In the genomic region with DNA sequence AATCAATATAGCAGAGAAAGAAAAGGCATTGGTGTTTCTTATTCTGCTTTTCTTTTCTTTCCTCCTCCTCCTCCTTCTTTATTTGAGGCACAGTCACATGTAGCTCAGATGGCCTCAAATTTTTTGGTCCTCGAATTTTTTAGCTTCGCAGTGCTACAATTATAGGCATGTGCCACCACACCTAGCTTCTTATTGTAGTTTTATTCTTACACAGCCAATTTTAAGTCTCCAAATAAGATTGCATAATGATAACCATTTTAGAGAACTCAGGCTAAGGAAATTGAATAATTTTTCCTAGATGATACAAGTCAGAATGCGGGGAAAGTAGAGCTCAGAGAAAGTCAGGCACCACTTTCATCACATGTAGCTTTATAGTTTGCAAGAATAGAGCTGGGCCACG, we compare ENCODE assay signal across 29 mouse cellular contexts.
"Had no signal": no experiment of that assay in that cellular context is flagged by ENCODE, and none has a peak within 500 bp of the region (broad histone marks: within the 10 kb centered on the region; RNA-seq: fewer than 3 reads in every experiment).

No protein-coding gene starts in this region.

- H3K36me3 ChIP-seq: limb, embryonic 10.5 days; limb, embryonic 12.5 days; limb, embryonic 13.5 days; limb, embryonic 15.5 days; liver, embryonic 12.5 days; liver, embryonic 13.5 days; liver, embryonic 15.5 days; lung, embryonic 15.5 days; midbrain, embryonic 10.5 days; midbrain, embryonic 12.5 days; midbrain, embryonic 13.5 days; midbrain, embryonic 15.5 days had no signal

- H3K27ac ChIP-seq: limb, embryonic 10.5 days; limb, embryonic 12.5 days; limb, embryonic 13.5 days; limb, embryonic 15.5 days; liver, embryonic 12.5 days; liver, embryonic 13.5 days; liver, embryonic 14.5 days; liver, embryonic 15.5 days; lung, embryonic 15.5 days; macrophage; midbrain, embryonic 10.5 days; midbrain, embryonic 12.5 days; midbrain, embryonic 13.5 days; midbrain, embryonic 15.5 days had no signal

- H3K4me3 ChIP-seq: limb, embryonic 10.5 days; limb, embryonic 12.5 days; limb, embryonic 13.5 days; limb, embryonic 15.5 days; liver, embryonic 12.5 days; liver, embryonic 13.5 days; liver, embryonic 15.5 days; lung, embryonic 15.5 days; megakaryocyte, embryonic 14.5 days; midbrain, embryonic 10.5 days; midbrain, embryonic 12.5 days; midbrain, embryonic 13.5 days; midbrain, embryonic 15.5 days; myocyte had no signal

- H3K4me1 ChIP-seq: liver, embryonic 12.5 days; liver, embryonic 13.5 days; liver, embryonic 15.5 days; lung, embryonic 15.5 days; megakaryocyte, embryonic 14.5 days; midbrain, embryonic 10.5 days; midbrain, embryonic 12.5 days; midbrain, embryonic 13.5 days had no signal

- ATAC-seq: liver, embryonic 12.5 days; liver, postnatal 0 days; lung, postnatal 0 days; midbrain, embryonic 13.5 days; midbrain, embryonic 15.5 days; midbrain, embryonic 16.5 days had no signal

- H3K27me3 ChIP-seq: limb, embryonic 12.5 days; limb, embryonic 13.5 days; limb, embryonic 15.5 days; liver, embryonic 12.5 days; liver, embryonic 13.5 days; liver, embryonic 15.5 days; lung, embryonic 15.5 days; megakaryocyte, embryonic 14.5 days; midbrain, embryonic 12.5 days; midbrain, embryonic 13.5 days; midbrain, embryonic 15.5 days had no signal

- DNase-seq: left cerebral cortex, postnatal 4 days; liver; liver, embryonic 13.5 days; liver, postnatal 0 days; lung, adult 18-20 months; lung, adult 2 months; lung, embryonic 14.5 days; lung, postnatal 10 days; lung, postnatal 14 days; lung, postnatal 36 days; lung, postnatal 4 days; midbrain, embryonic 14.5 days had no signal
